In the genomic region with DNA sequence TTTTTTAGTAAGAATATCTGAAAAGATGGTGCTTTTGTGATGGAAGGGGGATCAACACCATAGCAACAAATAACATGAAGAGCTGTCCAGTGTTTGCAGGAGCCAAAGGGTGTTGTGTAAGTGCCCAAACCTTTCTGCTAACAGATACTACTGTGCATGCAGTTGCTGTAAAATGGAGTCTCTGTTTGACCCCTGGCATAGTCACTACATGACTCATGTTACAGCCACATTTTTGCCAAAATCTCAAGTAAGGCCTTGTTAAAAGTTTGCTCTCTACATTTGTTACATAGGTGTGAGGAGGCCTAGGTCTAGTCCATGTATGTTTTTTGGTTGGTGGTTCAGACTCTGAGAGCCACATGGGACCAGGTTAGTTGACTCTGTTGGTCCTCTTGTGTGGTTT, we compare ENCODE assay signal across 12 mouse cellular contexts.
"Had no signal": no experiment of that assay in that cellular context is flagged by ENCODE, and none has a peak within 500 bp of the region (broad histone marks: within the 10 kb centered on the region; RNA-seq: fewer than 3 reads in every experiment).

No protein-coding gene starts in this region.

- DNase-seq: gastrocnemius, adult 2 months; gastrocnemius, postnatal 10 days; gastrocnemius, postnatal 25 days; heart, adult 2 months; heart, postnatal 4 days; kidney, adult 18-20 months; kidney, adult 8-10 months; kidney, postnatal 10 days; kidney, postnatal 25 days; kidney, postnatal 4 days; liver; liver, embryonic 13.5 days had no signal
